Mouse (Mus musculus) frontal cortex, postnatal 25 days (tissue): ENCODE results near the gene Tle3.

Experiments used
- DNase-seq, 2 experiments: peaks; one replicate each; pipeline ENCODE4 v3.0.0; 2022; ENCODE audit warnings: low spot score in 2 of 2

Gene Tle3

DNA sequence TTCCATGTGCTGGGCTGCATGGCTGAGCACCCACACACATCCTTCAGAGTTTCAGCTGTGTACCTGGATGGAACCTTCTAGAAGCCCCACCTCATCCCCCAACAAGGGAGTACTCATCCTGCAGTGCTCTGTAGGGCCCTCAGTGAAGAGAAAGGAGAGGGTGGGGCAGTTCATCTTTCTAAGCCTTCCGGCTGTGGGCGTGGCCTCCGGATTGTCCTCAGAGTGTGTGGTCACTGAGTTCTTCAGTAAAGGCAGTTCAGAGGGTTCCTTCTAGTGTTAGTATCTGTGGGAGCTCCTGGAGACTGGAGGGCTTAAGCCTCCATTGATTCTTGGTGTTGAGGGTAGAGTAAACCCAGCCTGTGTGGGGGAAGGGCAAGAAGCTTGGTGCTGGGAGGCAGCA is 22.9 kb downstream of the Tle3 start:
- no peak for DNase-seq

- no peak for DNase-seq
These were observed 24.3 kb downstream of the Tle3 start for GRCm38 (mm10) chr9:61396474-61396873.

DNA sequence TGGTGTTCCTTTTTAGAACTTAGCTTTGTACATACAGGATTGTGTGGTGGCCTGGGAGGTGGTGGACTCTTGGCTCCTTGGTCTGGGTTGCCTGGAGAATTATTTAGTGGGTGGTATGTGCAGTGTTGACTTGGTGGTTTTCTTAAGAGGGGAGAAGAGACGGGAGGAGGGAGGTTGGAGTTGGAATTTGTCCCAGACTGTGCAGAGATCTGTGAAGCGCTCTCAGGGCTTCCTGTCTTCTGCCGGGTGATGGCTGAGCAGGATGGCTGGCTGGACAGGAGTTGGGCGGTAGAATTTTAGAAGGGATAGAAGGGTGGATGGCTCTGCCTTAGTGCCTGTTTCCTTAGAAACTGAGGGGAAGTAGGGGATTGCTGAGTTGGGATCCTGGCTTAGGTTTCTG is 25.0 kb downstream of the Tle3 start:
- DNase-seq: no peak

DNA sequence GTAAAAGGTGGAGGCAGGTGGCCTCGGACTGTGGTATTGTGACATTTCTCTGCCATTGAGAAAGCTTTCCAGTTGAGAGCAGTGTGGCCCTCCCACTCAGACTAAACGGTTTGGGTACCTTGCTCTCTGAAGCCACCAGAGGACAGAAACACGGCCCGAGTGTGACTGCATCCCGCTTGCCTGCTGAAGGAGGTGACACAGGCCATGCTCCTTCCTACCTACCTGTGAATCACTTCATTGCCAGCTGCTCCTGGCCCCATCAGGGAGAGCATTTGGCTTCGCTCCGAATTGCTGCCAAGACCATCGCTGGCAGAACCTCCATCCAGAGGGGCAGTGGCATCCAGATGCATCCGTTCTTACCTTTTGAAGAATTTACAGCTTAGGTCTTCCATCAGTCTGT is 26.0 kb downstream of the Tle3 start:
- DNase-seq: no peak

- DNase-seq: no peak
These were observed 28.0 kb downstream of the Tle3 start for GRCm38 (mm10) chr9:61400132-61400531.

DNA sequence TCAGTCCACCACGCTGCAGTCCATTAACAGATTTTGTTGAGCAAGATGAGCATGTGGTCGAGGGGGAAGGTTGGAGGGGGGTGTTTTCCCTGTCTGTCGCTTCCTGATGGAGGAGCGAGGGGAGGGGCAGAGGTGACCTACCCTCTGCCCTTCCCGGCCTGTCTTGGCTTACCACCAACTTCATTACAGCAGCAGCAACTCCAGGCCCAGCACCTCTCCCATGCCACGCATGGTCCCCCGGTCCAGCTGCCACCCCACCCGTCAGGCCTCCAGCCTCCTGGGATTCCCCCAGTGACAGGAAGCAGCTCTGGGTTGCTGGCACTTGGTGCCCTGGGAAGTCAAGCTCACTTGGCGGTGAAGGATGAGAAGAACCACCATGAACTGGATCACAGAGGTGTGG is 29.5 kb downstream of the Tle3 start:
- DNase-seq: no peak

GRCm38 (mm10) chr9:61402268-61402667 is 30.1 kb downstream of the Tle3 start:
- DNase-seq: no peak

DNA sequence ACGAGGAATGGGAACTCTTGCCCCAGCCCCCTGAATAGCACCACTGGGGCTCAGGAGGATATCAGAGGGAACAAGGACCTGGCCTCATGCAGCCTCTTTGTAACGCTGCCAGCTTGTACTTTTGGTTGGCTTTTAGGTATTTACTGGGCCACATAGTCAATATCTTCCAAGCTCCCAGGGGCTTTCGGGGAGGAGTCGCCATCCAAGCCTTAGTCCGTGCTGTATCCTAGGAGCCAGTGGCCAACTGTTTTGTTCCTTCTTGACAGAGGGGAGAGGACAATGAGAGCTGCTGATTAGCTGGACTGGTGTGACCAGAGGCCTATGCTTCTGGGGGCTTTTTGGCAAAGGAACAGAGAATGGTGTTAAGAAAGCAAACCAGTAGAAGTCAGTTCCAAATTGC is 30.6 kb downstream of the Tle3 start:
- DNase-seq: no peak

GRCm38 (mm10) chr9:61403866-61404614 is 31.9 kb downstream of the Tle3 start:
- no peak for DNase-seq

DNA sequence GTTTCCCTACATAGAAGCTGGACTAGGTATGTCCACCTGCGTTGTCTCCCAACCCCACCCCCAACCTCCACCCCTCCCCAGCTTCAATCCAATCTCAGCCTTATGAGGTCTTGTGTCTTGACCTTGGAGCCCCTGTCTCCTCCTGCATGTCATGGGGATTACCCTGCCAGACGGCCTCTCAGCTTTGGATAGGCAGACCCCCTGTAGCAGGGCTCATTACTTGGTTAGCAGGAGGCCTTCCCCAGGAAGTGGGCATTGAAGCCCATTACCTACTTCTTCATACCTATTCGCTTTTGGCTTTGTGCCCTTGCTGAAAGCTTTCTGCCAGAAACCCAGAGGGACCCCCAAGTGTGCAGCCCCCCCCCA is 32.4 kb downstream of the Tle3 start:
- no peak for DNase-seq

- peak; percentile 59 to 74 for DNase-seq
These were observed 32.9 kb downstream of the Tle3 start for GRCm38 (mm10) chr9:61404998-61405621.

GRCm38 (mm10) chr9:61406343-61406742 is 34.2 kb downstream of the Tle3 start:
- no peak for DNase-seq

DNA sequence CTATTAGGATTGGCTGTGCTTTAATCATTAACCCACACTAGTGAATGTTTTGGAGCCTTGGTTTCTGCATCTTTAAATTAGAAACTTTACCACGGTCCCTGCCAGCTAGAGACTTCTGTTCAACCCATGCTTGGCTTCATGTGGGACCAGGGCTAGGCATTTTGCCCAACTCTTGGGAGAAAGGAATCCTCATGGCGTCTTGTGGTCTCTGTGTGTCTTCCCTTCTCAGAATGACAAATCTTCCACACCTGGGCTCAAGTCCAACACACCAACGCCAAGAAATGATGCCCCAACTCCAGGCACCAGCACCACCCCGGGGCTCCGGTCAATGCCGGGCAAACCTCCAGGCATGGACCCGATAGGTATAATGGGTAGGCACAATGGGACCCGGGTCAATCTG is 36.9 kb downstream of the Tle3 start:
- DNase-seq: no peak

DNA sequence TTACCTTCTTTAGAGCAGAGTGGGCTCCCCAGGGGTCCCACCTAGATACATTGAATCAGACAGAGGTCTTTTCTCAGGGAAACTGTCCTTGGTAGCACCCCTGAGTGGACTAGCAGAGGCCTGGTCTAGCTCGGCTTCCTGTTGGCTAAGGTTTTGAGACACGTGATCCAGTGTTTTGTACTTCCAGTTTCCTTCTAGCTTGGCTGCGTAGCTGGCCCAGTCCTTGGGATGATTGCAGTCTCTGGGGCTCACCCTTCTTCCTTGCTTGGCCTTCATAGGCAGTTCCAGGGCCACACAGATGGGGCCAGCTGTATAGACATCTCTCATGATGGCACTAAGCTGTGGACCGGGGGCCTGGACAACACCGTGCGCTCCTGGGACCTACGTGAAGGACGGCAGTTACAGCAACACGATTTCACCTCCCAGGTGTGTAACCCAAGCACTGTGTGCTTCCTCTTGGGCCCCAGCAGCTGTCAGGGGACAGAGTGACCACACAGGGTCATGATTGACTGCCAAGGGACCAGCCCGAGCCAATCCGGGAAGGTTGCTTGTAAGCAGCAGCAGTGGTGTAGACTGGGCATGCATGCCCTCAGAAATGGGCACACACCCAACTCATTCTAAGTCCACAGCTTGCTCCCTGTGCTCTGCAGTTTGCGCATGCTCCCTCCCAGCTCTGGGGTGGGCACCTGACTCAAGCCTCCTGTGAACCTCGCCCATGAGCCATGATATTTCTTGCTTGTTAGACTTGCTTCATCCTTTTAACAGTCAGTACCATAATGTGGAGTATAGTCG is 41.7 kb downstream of the Tle3 start:
- no peak for DNase-seq

DNA sequence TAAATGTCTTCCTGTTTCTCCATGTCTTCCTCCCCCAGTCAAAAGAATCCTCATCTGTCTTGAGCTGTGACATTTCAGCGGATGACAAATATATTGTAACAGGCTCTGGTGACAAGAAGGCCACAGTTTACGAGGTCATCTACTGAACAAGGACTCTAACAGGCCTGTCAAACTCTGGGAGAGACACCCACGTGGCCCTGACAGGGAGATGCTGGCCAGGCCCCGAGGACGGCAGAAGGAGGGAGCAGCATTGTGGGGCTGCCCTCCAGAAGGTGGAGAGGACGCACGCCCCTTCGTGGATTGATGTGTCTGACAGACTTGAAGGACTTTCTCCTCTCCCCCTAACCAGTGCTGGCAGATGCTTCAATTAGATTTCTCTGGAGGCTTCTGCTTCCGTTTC is 44.4 kb downstream of the Tle3 start:
- no peak for DNase-seq

DNA sequence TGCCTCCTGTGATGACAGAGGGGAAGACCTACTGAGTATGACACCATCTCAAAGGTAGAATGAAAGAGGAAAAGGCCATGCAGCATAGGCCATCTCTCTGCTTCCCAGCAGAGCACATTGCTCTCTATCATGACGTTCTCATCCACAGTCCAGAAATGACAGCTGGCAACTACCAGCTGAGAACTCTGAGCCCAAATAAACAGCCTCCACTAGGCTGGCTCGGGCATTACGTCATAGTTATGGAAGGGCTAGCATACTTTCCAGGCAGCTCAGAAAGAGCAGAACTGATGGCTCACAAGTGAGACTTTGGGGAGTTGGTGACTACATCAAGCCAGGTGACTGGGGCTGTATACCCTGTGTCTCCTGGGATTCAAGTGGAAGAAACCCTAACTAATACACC is 49.5 kb downstream of the Tle3 start:
- DNase-seq: no peak

DNA sequence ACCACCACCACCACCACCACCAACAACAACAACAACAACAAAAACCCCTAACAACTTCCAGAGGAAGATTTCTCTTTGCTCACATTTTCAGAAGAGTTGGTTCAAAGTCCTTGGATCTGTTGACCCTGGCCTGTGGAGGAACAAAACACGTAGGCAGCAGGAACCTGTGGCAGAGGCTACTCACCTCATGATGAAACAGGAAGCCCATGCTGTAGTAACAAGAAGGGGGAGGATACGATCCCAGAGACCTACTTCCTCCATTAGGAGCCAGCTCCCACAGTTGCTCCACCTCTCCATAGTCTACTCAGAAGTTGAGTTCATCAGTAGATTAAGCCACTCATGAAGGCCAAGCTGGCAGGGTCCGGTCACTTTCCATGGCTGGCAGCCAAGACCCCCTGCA is 52.1 kb downstream of the Tle3 start:
- no peak for DNase-seq

DNA sequence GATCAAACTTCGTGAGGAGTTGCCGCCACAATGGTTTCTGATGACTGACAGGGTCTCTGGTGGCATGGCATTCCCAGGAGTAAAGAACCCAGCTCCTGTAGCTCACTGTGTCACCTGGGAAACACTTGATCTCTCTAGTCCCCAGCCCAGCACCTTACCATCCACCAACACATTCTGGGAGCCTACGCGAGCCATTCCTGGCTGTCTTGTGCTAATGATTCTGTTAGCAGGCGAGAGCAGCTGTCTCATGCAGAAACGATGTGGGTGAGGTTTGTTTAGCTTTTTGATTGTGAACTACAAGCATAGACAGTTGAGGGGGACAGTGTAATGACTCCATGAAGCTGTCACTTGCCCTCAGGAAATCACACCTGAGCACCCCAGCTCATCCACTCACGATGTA is 54.3 kb downstream of the Tle3 start:
- no peak for DNase-seq

- no peak for DNase-seq
These were observed 54.9 kb downstream of the Tle3 start for GRCm38 (mm10) chr9:61427051-61427450.

- no peak for DNase-seq
These were observed 55.7 kb downstream of the Tle3 start for GRCm38 (mm10) chr9:61427901-61428300.

DNA sequence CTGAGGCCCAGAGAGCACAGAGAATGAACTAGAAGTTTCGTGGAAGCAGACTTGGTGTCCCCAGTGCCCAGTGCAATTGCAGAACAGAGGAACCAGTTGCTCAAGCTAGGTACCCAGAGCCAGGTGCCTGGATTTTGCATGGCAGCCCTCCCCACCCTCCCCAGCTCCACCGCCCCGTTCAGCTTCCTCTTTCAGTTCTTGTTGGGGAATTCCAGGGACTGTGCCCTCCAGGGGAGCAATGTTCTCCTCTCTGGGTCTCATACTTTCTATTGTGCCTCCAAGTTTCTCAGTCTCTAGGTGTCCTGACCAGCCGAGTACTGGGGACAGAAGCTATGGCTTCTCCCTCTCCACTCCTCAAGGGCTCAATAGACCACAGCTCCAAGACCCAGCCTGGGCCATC is 59.7 kb downstream of the Tle3 start:
- DNase-seq: no peak

GRCm38 (mm10) chr9:61433206-61433605 is 61.0 kb downstream of the Tle3 start:
- DNase-seq: no peak

- DNase-seq: peak in 1 of 2 experiments; percentile 14
These were observed 61.9 kb downstream of the Tle3 start for GRCm38 (mm10) chr9:61434062-61434461.
